Mouse (Mus musculus) testis, adult 2 months (tissue): Measurements from ENCODE around the gene Gdf10. TPM values are rescaled to one million over a fixed set of nuclear protein-coding genes. Genes with fewer than 3 reads are reported as not detected.

Source experiments
- H3K27ac ChIP-seq: fragments of 200-500 bp; 2 replicates; pipeline ENCODE4 v1.5.1; 2012; ENCODE audit warnings: low read depth, low read length; ENCODE audit not compliant: control insufficient read depth, insufficient read depth
- H3K27me3 ChIP-seq: fragments of 200-500 bp; 2 replicates; pipeline ENCODE4 v1.6.1; 2012; ENCODE audit warnings: mild to moderate bottlenecking, low read length, moderate library complexity; ENCODE audit not compliant: control insufficient read depth, insufficient read depth
- H3K36me3 ChIP-seq: fragments of 200-500 bp; 2 replicates; pipeline ENCODE4 v1.6.1; 2012; ENCODE audit warnings: mild to moderate bottlenecking, low read length; ENCODE audit not compliant: control insufficient read depth, insufficient read depth
- H3K4me1 ChIP-seq: fragments of 200-500 bp; 2 replicates; pipeline ENCODE4 v1.6.1; 2012; ENCODE audit warnings: low read length; ENCODE audit not compliant: control insufficient read depth, insufficient read depth
- H3K4me3 ChIP-seq: fragments of 200-500 bp; 2 replicates; pipeline ENCODE4 v1.5.1; 2012; ENCODE audit warnings: low read depth, mild to moderate bottlenecking, low read length, moderate library complexity, mixed read lengths; ENCODE audit not compliant: control insufficient read depth
- CTCF ChIP-seq: fragments of 200-500 bp; IDR thresholded peaks from 2 replicates; pipeline ENCODE4 v1.5.1; 2012; ENCODE audit warnings: low read depth, mild to moderate bottlenecking, inconsistent platforms, low read length, moderate library complexity; ENCODE audit not compliant: control insufficient read depth, insufficient read depth, insufficient replicate concordance
- POLR2A ChIP-seq: fragments of 200-500 bp; IDR thresholded peaks from 2 replicates; pipeline ENCODE4 v1.6.1; 2012; ENCODE audit warnings: low read depth, mild to moderate bottlenecking, inconsistent platforms, low read length, moderate library complexity; ENCODE audit not compliant: control insufficient read depth
- polyA plus RNA-seq: library from polyadenylated mRNA; depleted of rRNA; stranded (reverse); fragments of >200 nt; gene quantifications from 2 replicates; pipeline ENCODE4 v1.2.3, GENCODE M21; 2012

Gdf10 gene
- polyA plus RNA-seq, 1 experiment: 0.26 TPM

DNA sequence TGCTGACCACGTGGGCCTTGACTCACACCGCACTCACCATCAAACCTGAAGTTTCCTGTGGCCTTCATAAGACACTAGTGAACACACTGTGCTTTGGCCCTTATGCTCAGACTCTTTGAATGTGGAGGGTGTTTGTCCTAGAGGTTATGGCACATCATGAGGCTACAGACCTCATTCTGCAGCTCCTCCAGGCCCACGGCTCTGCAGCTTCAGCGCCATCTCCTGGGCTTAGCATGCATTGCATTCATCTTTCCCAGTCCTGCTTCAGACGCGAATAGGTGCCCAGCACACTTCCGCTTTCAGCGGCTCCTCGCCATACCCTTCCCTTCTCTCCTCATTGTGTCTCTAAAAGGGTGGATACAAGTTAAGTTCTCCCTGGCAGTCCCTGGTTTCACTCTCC, 15.7 kb downstream of the Gdf10 start:
- H3K27me3 ChIP-seq: no peaks in the 10 kb centered on the region
- H3K36me3 ChIP-seq: no peaks in the 10 kb centered on the region
- H3K4me1 ChIP-seq: no peaks in the 10 kb centered on the region
- no peak for TF ChIP-seq POLR2A
- TF ChIP-seq CTCF: peak; percentile 84; the same call in 1 of the 2 replicates
- no peak overlapping the region for H3K4me3 ChIP-seq
- H3K27ac ChIP-seq: no peak overlapping the region

DNA sequence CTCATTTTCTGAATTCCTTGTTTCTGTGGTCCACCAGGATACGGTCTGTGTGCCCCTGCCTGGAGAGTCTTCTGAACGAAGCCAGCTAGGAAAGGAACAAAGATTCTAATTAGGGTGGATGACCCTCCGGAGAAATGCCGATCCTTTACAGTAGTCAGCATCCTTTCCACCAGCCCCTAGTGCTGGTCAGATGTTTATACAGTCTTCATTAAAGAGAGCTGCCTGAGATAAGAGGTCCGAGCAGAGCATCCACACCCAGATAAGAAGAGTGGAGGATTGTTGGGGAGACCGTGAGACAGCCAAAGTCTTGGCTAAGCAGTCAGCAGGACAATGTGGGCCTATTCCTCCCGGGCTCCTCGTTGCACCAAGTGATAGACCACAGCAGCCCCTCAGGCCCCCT, 17.4 kb downstream of the Gdf10 start, which contains the start of gene Gdf2:
Gdf2 (plus strand) TSS at position 301 of the 400 bp plus-strand sequence.
- no peak for TF ChIP-seq POLR2A
- H3K4me1 ChIP-seq: no peaks in the 10 kb centered on the region
- H3K27me3 ChIP-seq: no peaks in the 10 kb centered on the region
- no peak within 1 kb of the TSS for H3K27ac ChIP-seq
- H3K36me3 ChIP-seq: no peaks in the 10 kb centered on the region
- H3K4me3 ChIP-seq: no peak within 1 kb of the TSS

DNA sequence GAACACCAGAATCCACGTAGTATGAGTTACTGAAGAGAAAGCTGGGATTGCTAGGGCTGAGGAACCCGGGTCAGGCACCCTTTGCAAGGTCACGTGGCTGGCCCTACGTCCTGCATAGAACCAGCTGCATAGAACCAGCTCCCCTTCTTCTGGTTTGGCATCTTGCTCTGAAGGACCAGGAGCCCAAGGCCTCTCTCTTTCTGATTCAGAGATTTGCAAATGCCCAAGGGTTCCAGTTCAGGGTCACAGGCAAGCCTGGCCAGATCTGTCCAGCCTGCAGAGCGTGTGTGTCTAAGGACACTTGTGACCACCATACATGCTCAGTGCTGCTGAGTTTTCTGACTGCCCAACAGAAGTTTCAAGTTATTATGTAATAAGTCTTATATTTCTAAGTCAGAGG, 18.8 kb downstream of the Gdf10 start:
- Histone ChIP-seq H3K4me1 (no peaks in the 10 kb centered on the region), H3K4me3 (no peak overlapping the region), H3K27me3 (no peaks in the 10 kb centered on the region), H3K36me3 (no peaks in the 10 kb centered on the region), H3K27ac (no peak overlapping the region)
- no peak for TF ChIP-seq CTCF
- TF ChIP-seq POLR2A: no peak

DNA sequence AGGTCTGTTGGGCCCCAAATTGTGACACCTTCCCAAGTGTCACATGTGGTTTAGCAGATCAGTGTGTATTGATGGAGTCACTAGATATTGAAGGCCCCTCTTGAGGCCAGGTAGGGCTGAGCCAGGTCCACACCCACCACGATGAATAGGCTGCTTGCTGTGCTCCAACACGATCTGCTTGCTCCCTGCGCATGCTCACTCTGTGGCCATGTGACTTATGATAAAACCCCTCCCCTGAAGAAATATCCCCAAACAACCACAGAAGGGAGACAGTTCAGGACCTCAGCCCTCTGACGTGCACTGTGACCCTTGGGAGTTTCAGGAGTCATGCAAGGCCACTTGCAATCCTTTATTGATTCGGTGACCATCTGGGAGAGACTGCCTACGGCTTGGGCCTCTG, 22.7 kb downstream of the Gdf10 start:
- H3K27me3 ChIP-seq: no peaks in the 10 kb centered on the region
- no peak overlapping the region for H3K4me3 ChIP-seq
- no peak overlapping the region for H3K27ac ChIP-seq
- H3K4me1 ChIP-seq: no peaks in the 10 kb centered on the region
- H3K36me3 ChIP-seq: no peaks in the 10 kb centered on the region
- TF ChIP-seq CTCF (no peak), POLR2A (no peak)

DNA sequence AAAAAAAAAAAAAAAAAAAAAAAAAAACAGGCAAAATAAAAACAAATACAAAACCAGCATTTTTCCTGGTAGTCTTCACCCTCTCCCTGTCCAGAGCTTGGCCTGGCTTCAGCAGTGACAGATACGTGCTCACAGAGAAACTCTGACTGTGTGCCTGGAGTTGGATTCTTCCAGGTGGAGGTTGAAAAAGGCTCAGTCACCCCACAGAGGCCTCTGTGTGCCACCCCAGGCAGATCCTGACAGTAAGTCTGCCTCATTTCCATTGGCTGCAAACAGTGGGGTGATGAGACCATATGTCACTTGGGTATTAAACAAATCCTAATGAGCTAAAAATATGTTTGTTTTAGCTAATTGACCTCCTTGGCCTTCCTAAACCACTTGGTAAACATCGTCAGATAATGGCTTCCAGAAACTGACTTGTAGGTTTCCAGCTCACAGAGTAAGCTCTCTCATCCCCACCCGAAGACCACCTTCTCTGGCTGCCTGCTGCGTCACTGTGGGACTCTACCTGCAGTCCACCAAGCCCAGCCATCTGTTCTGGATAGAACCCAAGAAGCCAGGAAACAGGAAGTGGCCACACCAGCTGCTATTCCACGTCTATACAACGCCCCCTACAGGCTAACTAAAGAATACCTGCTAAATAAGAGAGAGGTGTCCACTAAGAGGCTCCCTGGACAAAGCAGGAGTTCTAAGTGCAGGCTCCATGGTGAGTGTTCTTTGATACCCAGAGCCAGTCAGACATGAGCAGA, 29.0 kb downstream of the Gdf10 start:
- peak; percentile 8; the same call in 1 of the 2 replicates for TF ChIP-seq CTCF
- no peak for TF ChIP-seq POLR2A
- Histone ChIP-seq H3K4me3 (no peak overlapping the region), H3K4me1 (peaks cover 9% of the 10 kb centered on the region), H3K36me3 (no peaks in the 10 kb centered on the region), H3K27me3 (no peaks in the 10 kb centered on the region), H3K27ac (no peak overlapping the region)

DNA sequence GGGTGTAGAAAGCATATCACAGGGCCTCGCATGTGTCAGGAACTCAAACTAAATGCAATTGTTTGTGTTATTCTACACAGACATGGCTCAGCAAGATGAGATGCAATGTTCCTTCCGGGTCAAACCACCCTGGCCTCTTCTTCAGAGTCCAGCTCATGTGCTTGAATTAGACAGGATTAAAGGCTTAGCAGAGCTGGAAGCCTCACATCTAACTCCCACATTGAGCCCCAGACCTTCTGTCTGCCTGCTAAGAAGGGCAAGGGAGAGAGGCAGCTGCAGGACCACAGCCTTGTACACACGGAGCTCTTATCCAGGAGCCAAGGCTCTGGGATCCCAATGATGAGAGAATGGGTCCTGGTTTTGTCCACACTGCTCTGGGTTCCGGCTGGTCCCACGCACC, 30.4 kb downstream of the Gdf10 start, which contains the start of gene Rbp3:
Rbp3 (plus strand) TSS at position 243 of the 400 bp plus-strand sequence.
- no peak within 1 kb of the TSS for H3K4me3 ChIP-seq

DNA sequence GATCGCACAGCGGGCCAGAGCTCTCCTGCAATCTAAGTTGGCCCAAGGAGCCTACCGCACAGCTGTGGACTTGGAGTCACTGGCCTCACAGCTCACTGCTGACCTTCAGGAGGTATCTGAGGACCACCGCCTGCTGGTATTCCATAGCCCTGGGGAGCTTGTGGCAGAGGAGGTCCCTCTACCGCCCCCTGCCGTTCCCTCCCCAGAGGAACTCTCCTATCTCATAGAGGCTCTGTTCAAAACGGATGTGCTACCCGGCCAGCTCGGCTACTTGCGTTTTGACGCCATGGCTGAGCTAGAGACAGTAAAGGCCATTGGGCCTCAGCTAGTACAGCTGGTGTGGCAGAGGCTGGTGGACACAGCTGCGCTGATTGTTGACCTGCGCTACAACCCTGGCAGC, 32.7 kb downstream of the Gdf10 start:
- H3K27ac ChIP-seq: no peak overlapping the region
- peak; percentile 60; the same call in 1 of the 2 replicates for TF ChIP-seq CTCF
- no peak for TF ChIP-seq POLR2A
- H3K36me3 ChIP-seq: no peaks in the 10 kb centered on the region
- no peaks in the 10 kb centered on the region for H3K27me3 ChIP-seq
- peaks cover 9% of the 10 kb centered on the region for H3K4me1 ChIP-seq
- peak overlapping the region; percentile 17 for H3K4me3 ChIP-seq

More for the DNA sequence above, 30.4 kb downstream of the Gdf10 start, which contains the start of gene Rbp3:
- H3K27ac ChIP-seq: no peak within 1 kb of the TSS
- H3K36me3 ChIP-seq: no peaks in the 10 kb centered on the region
- H3K4me1 ChIP-seq: peaks cover 9% of the 10 kb centered on the region
- no peaks in the 10 kb centered on the region for H3K27me3 ChIP-seq
- no peak for TF ChIP-seq CTCF
- no peak for TF ChIP-seq POLR2A
